Mouse (Mus musculus): ENCODE data around the gene Naif1. TPM values are rescaled to one million over a fixed set of nuclear protein-coding genes. Genes with fewer than 3 reads are reported as not detected.

Naif1 gene
- total and polyA plus RNA-seq, 3 experiments, result 2.7 to 6.5 (median 3.5) TPM

GRCm38 (mm10) chr2:32418430-32419151 is 31.7 kb upstream of the Naif1 start:
- Histone ChIP-seq H3K9ac (ENCODE audit: insufficient read depth, low read depth) (no peak overlapping the region), H3K4me2 (ENCODE audit: insufficient read depth, low read depth, poor library complexity, severe bottlenecking) (no peak overlapping the region), H3K27ac (ENCODE audit: insufficient read depth, low read depth) (no peak overlapping the region), H3K27me3 (replicated peaks) (no peaks in the 10 kb centered on the region), H3K4me1 (ENCODE audit: control insufficient read depth in 1 of 2, insufficient read depth in 2 of 2) (peaks cover 6 to 24% of the 10 kb centered on the region in 2 experiments), H3K79me2 (replicated peaks; ENCODE audit: control insufficient read depth, extremely low read depth, insufficient read depth, poor library complexity, severe bottlenecking) (no peaks in the 10 kb centered on the region), H3K4me3 (replicated peaks in 1 of 3; ENCODE audit: low read depth in 2 of 3, low read length in 2 of 3, poor library complexity in 1 of 3) (no peak overlapping the region), H3K36me3 (replicated peaks in 1 of 2; ENCODE audit: control insufficient read depth in 1 of 2, insufficient read depth in 1 of 2, low read length in 1 of 2) (peaks cover 59 to 76% of the 10 kb centered on the region in 2 experiments), H3K9me3 (replicated peaks; ENCODE audit: low read length) (no peaks in the 10 kb centered on the region)
- no peak for DNase-seq (ENCODE audit: extremely low read depth)
- in situ Hi-C loops (cut with MboI; ENCODE audit: low pct_ligation_motif_present, low pct_unique_long_range_greater_than_20kb, low sequenced_read_pairs) (loop anchor here (5.0 kb wide), 1 partner anchor 34 kb away; the partner anchor contains the start of genes Naif1 and Slc25a25), dilution Hi-C loops (cut with MboI; ENCODE audit: extremely low pct_ligation_motif_present, extremely low pct_unique_long_range_greater_than_20kb, low sequenced_read_pairs) (no loop called here)
- TF ChIP-seq ELF1 (IDR thresholded peaks at IDR 0.05; ENCODE audit: low read depth, low read length) (no peak), GABPA (IDR thresholded peaks at IDR 0.05; ENCODE audit: insufficient replicate concordance, low read depth, low read length) (no peak), TBP (conservative IDR thresholded peaks at IDR 0.05; ENCODE audit: low read depth, low read length) (no peak), JUN (IDR thresholded peaks at IDR 0.05; ENCODE audit: insufficient read depth, low read depth, low read length) (no peak), HCFC1 (IDR thresholded peaks at IDR 0.05; ENCODE audit: low read depth, low read length) (no peak), JUND (conservative IDR thresholded peaks at IDR 0.05; ENCODE audit: low read depth, low read length) (no peak), KAT2A (IDR thresholded peaks at IDR 0.05; ENCODE audit: insufficient replicate concordance, low read length) (no peak)

DNA sequence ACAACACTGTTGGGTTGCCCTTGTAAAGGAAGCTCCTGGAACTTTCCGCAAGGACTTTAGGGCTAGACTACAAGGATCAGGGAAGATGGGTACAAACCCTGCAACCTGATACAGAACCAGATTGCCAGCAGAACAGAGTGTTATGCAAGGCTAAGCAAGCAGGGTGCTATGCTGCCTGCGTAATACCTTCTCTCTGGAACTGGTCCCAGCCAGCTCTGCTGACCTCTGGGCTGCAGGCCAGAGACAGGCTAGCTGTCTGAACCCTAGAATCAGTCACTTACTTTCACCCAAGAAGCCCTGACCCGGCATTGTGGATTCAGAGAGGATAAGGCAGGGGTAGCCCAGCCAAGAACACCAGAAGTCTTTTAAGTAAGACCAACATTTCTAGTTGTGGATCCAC is 30.9 kb upstream of the Naif1 start:
- dilution Hi-C loops (cut with MboI; ENCODE audit: extremely low pct_ligation_motif_present, extremely low pct_unique_long_range_greater_than_20kb, low sequenced_read_pairs) (no loop called here), in situ Hi-C loops (cut with MboI; ENCODE audit: low pct_ligation_motif_present, low pct_unique_long_range_greater_than_20kb, low sequenced_read_pairs) (loop anchor here (5.0 kb wide), 1 partner anchor 33 kb away; the partner anchor contains the start of genes Naif1 and Slc25a25)
- no peak for DNase-seq (ENCODE audit: extremely low read depth)
- Histone ChIP-seq H3K9me3 (replicated peaks; ENCODE audit: low read length) (no peaks in the 10 kb centered on the region), H3K27me3 (replicated peaks) (no peaks in the 10 kb centered on the region), H3K36me3 (replicated peaks in 1 of 2; ENCODE audit: control insufficient read depth in 1 of 2, insufficient read depth in 1 of 2, low read length in 1 of 2) (peaks cover 56 to 69% of the 10 kb centered on the region in 2 experiments), H3K4me1 (ENCODE audit: control insufficient read depth in 1 of 2, insufficient read depth in 2 of 2) (peaks cover 8 to 32% of the 10 kb centered on the region in 2 experiments), H3K27ac (ENCODE audit: insufficient read depth, low read depth) (no peak overlapping the region), H3K4me2 (ENCODE audit: insufficient read depth, low read depth, poor library complexity, severe bottlenecking) (no peak overlapping the region), H3K79me2 (replicated peaks; ENCODE audit: control insufficient read depth, extremely low read depth, insufficient read depth, poor library complexity, severe bottlenecking) (no peaks in the 10 kb centered on the region), H3K4me3 (replicated peaks in 1 of 3; ENCODE audit: low read depth in 2 of 3, low read length in 2 of 3, poor library complexity in 1 of 3) (no peak overlapping the region), H3K9ac (ENCODE audit: insufficient read depth, low read depth) (no peak overlapping the region)
- TF ChIP-seq JUN (IDR thresholded peaks at IDR 0.05; ENCODE audit: insufficient read depth, low read depth, low read length) (no peak), SIN3A (IDR thresholded peaks at IDR 0.05; ENCODE audit: low read length) (no peak), ETS1 (conservative IDR thresholded peaks at IDR 0.05; ENCODE audit: low read depth, low read length) (no peak), MEF2A (IDR thresholded peaks at IDR 0.05; ENCODE audit: borderline replicate concordance, low read depth, low read length) (no peak), EP300 (IDR thresholded peaks at IDR 0.05; ENCODE audit: low read length) (no peak), IRF4 (IDR thresholded peaks at IDR 0.05; ENCODE audit: low read depth, low read length) (no peak), BHLHE40 (IDR thresholded peaks at IDR 0.05; ENCODE audit: low read depth, low read length) (no peak), MYC (IDR thresholded peaks at IDR 0.05; ENCODE audit: low read depth, low read length) (no peak), MAX (IDR thresholded peaks at IDR 0.05; ENCODE audit: low read length) (no peak), ZNF384 (IDR thresholded peaks at IDR 0.05; ENCODE audit: low read depth, low read length) (no peak), KAT2A (IDR thresholded peaks at IDR 0.05; ENCODE audit: insufficient replicate concordance, low read length) (no peak), NELFE (IDR thresholded peaks at IDR 0.05; ENCODE audit: low read depth, low read length) (no peak), USF1 (IDR thresholded peaks at IDR 0.05; ENCODE audit: low read depth, low read length) (no peak), HCFC1 (IDR thresholded peaks at IDR 0.05; ENCODE audit: low read depth, low read length) (no peak), CHD2 (IDR thresholded peaks at IDR 0.05; ENCODE audit: low read length) (no peak), TBP (conservative IDR thresholded peaks at IDR 0.05; ENCODE audit: low read depth, low read length) (no peak), MAFK (IDR thresholded peaks at IDR 0.05; ENCODE audit: insufficient replicate concordance, low read length) (no peak), NRF1 (IDR thresholded peaks at IDR 0.05; ENCODE audit: low read depth, low read length) (no peak)

All from CH12.LX (cell line).